Mouse (Mus musculus) hindbrain, embryonic 16.5 days (tissue): ENCODE measurements around the gene Zfp760. TPM values are rescaled to one million over a fixed set of nuclear protein-coding genes. Genes with fewer than 3 reads are reported as not detected.

Source experiments
- polyA plus RNA-seq: library from polyadenylated mRNA; unstranded; fragments of >200 nt; fragmentation: Nextera tagmentation; extraction: Ambion mirVana; gene quantifications from 2 replicates; pipeline ENCODE4 v1.2.1, GENCODE M21; 2015

Zfp760 gene
- polyA plus RNA-seq, 1 experiment from 2014 or later, result 8.8 TPM

Other genes starting within 250 kb of the Zfp760 start
- 8.7 and 10.7 TPM in 2 replicates for gene Zfp53, start 218.7 kb upstream of the Zfp760 start, polyA plus RNA-seq
- gene Zfp52, start 172.2 kb upstream of the Zfp760 start, polyA plus RNA-seq, result 3.0 and 3.5 TPM in 2 replicates
- 19.2 and 20.3 TPM in 2 replicates for gene Zfp948, start 140.7 kb upstream of the Zfp760 start, polyA plus RNA-seq
- gene Zfp983, start 57.1 kb upstream of the Zfp760 start, polyA plus RNA-seq, result 10.7 and 12.9 TPM in 2 replicates
- 12.1 and 17.6 TPM in 2 replicates for gene Gm10226, start 15.9 kb upstream of the Zfp760 start, polyA plus RNA-seq
- gene Zfp229, start 23.1 kb downstream of the Zfp760 start, polyA plus RNA-seq, result 8.2 and 9.6 TPM in 2 replicates
- 1.9 and 2.4 TPM in 2 replicates for gene Zfp820, start 138.0 kb downstream of the Zfp760 start, polyA plus RNA-seq
- 9.0 and 9.4 TPM in 2 replicates for gene Zfp995, start 202.2 kb downstream of the Zfp760 start, polyA plus RNA-seq